Mouse (Mus musculus) kidney, adult 2 months (tissue): Measurements from ENCODE around the gene Srpx2.
A peak's percentile ranks its signal among the peaks of the same experiment; 100 is the strongest.

Experiments
- CTCF ChIP-seq: fragments of 200-500 bp; conservative IDR thresholded peaks from 2 replicates; pipeline ENCODE4 v1.5.1; 2011; ENCODE audit warnings: low read depth, mild to moderate bottlenecking, control low read depth, low read length, moderate library complexity, mixed read lengths; ENCODE audit not compliant: insufficient read depth, insufficient read length
- POLR2A ChIP-seq: fragments of 200-500 bp; IDR thresholded peaks from one replicate; pipeline ENCODE4 v1.6.1; 2011; ENCODE audit warnings: low read depth, low read length, control low read depth

DNA sequence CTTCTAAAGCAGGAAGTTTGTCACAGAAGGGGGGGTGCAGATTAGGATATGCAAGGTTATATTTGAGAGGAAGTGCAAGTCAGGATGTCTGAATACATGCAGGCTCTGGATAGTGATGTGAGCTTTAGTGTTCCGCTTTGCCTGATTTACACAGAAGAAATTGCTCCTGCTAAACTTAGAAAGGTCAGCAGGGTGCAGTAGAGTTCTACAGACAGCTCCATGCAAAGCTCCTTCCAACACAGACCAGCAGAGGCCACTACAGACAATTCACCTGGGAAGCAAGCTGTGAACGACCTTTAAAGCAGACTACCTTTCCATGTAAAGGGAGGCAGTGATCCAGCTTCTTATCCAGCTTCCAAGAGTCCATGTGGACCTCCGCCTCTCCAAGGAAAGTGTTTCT, 39.2 kb downstream of the Srpx2 start:
- TF ChIP-seq POLR2A (no peak), CTCF (peak; percentile 90)
